Mouse (Mus musculus) liver, embryonic 16.5 days (tissue): ENCODE data around the gene Tlr9. TPM values are rescaled to one million over a fixed set of nuclear protein-coding genes. Genes with fewer than 3 reads are reported as not detected.

ENCODE experiments used
- ATAC-seq: fragments of 200-750 bp; cut with Nextera tagmentation; 2 replicates; pipeline ENCODE4 v1.8.0; 2017; ENCODE audit warnings: low read depth, mild to moderate bottlenecking, moderate number of reproducible peaks, moderate library complexity
- H3K27ac ChIP-seq: fragments of 300-500 bp; sonication (generic); 2 replicates; pipeline ENCODE4 v1.5.1; 2014; ENCODE audit warnings: mild to moderate bottlenecking, low read length
- H3K27me3 ChIP-seq: fragments of 300-500 bp; sonication (generic); 2 replicates; pipeline ENCODE4 v1.6.1; 2014; ENCODE audit warnings: low read depth, low read length, mixed read lengths; ENCODE audit not compliant: control insufficient read depth, insufficient read depth
- H3K36me3 ChIP-seq: fragments of 300-500 bp; sonication (generic); 2 replicates; pipeline ENCODE4 v1.6.1; 2014; ENCODE audit warnings: mild to moderate bottlenecking; ENCODE audit not compliant: control insufficient read depth, insufficient read depth
- H3K4me1 ChIP-seq: fragments of 300-500 bp; sonication (generic); 2 replicates; pipeline ENCODE4 v1.6.1; 2014; ENCODE audit warnings: low read depth, low read length, mixed read lengths; ENCODE audit not compliant: control insufficient read depth
- H3K4me2 ChIP-seq: fragments of 300-500 bp; sonication (generic); 2 replicates; pipeline ENCODE4 v1.6.1; 2014; ENCODE audit warnings: low read depth, low read length, mixed read lengths
- H3K4me3 ChIP-seq: fragments of 300-500 bp; sonication (generic); 2 replicates; pipeline ENCODE4 v1.5.1; 2014; ENCODE audit warnings: low read depth, mild to moderate bottlenecking, low read length
- H3K9ac ChIP-seq: fragments of 300-500 bp; sonication (generic); 2 replicates; pipeline ENCODE4 v1.6.1; 2014; ENCODE audit warnings: low read depth, low read length
- H3K9me3 ChIP-seq: fragments of 300-500 bp; sonication (generic); replicated peaks from 2 replicates; pipeline ENCODE4 v1.6.1; 2016; ENCODE audit warnings: low read length; ENCODE audit not compliant: control insufficient read depth
- WGBS: fragments of 180-500 bp; shearing (Covaris S2); extraction: QIAGEN DNeasy Blood & Tissue Kit; methylation state at CpG from one replicate; pipeline ENCODE4 v1.1.7; 2014; ENCODE audit not compliant: insufficient replicate concordance; 5-methylcytosine and 5-hydroxymethylcytosine counted together
- polyA plus RNA-seq: library from polyadenylated mRNA; unstranded; fragments of >200 nt; fragmentation: Nextera tagmentation; extraction: Ambion mirVana; gene quantifications from 2 replicates; pipeline ENCODE4 v1.2.1, GENCODE M21; 2015

Tlr9 gene
- polyA plus RNA-seq, 1 experiment from 2014 or later: 0.05 TPM

DNA sequence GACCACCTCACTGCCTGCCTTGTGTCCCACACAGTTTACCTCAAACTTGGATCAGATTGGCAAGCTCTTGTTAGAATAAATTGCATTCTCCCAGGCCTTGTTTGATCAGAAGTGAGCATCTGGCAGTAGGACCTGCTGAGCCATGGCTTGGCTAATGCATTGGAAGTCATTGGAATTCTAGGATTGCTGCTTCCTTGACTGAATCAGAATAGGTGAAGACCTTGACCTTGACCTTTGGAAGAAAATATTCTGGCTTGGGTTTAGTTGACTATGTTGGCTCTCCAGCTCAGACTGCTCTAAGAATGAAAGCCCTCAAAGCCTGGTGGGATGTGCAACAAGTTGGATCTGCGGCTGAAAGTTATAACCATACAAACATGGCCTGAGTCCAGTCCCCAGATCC lies 31.0 kb upstream of the Tlr9 start:
- H3K9ac ChIP-seq: no peak overlapping the region
- peaks cover 39% of the 10 kb centered on the region for H3K36me3 ChIP-seq
- H3K4me3 ChIP-seq: no peak overlapping the region
- no peaks in the 10 kb centered on the region for H3K4me1 ChIP-seq
- no peaks in the 10 kb centered on the region for H3K9me3 ChIP-seq
- H3K4me2 ChIP-seq: no peak overlapping the region
- no peaks in the 10 kb centered on the region for H3K27me3 ChIP-seq
- WGBS: 92% methylated on average over 1 of the region's 1 CpGs
- H3K27ac ChIP-seq: no peak overlapping the region
- no peak for ATAC-seq

DNA sequence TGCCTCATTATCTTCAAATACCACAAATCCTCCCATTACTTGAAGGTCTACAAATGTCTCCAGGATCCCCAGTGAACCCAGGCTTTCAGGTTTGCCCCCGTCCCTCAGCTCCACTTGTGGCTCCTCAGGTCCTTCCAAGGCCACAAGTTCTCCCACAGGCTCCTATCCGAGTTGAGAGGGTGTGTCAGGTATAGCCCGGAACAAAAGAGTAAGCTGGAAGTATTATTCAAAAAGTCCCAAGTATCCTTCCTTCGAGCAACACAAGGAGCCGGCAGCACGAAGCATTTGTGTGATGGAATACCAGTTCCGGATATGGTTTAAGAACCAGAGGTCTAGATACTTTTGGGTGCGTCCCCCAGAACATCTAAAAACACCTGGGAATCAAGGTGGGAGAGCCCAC lies 30.4 kb upstream of the Tlr9 start:
- 88% methylated on average over 8 of the region's 8 CpGs for WGBS
- no peaks in the 10 kb centered on the region for H3K27me3 ChIP-seq
- H3K9me3 ChIP-seq: no peaks in the 10 kb centered on the region
- H3K4me1 ChIP-seq: no peaks in the 10 kb centered on the region
- no peak overlapping the region for H3K9ac ChIP-seq
- no peak overlapping the region for H3K27ac ChIP-seq
- peaks cover 34% of the 10 kb centered on the region for H3K36me3 ChIP-seq
- no peak for ATAC-seq
- no peak overlapping the region for H3K4me3 ChIP-seq
- no peak overlapping the region for H3K4me2 ChIP-seq

DNA sequence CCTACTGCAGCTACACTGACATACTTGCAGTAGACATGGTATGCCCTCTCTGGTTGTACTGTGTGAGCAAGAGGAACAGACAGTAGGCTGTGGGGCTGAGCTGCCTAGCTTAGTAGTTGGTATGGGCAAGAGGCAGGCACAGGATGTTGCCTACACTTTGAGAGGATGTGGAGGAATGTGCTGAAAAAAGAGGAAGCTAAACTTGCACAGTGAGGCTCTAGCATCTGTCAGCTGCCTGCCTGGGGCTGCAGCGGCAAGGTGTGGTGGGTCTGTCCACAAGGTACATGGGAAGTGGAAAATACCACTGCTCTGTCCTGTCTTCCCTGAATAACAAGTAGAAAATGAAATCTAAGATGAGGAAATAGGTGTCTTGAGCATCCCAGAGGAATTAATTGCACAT lies 29.4 kb upstream of the Tlr9 start:
- H3K27ac ChIP-seq: no peak overlapping the region

DNA sequence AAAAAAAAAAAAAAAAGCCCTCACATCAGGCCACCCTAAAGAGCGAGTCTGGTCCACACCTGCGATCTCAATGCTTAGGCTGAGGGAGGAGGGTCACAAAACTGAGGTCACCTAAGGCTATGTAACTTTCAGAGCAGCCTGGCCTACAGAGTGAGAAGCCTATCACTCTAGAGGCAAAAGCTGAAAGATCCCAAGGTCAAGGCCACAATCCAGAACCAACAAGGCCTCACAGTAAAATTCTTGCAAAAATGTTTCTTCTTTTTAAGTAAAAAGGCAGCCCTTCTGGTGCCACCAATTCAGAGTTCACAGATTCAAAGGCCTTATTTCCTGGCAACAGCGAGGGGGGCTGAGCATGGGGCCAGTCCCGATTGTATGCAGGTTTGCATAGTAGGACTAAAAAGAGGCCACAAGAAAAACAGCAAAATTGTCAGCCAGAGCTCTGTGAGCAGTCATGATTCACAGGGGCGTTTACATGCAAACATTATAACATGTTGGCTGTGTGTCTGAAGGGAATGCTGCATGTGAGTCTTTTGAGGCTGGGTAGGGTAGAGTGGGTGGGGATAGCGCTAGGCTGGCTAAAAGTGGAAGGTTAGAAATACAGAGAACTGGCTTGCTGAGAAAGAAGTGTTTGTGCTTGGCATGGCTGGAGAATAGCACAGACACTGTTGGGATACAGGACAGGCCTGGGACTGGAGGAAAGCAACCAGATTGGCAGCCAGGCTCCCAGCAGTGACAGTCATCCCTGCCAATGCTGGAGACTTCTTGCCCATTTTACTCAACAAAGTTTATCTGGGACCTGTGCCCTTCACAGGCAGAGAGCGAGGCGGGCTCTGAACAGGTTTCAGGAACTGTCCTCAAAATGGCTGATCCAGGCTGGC lies 28.2 kb upstream of the Tlr9 start:
- peaks cover 20% of the 10 kb centered on the region for H3K36me3 ChIP-seq
- H3K4me1 ChIP-seq: peaks cover 2% of the 10 kb centered on the region; the same call in 1 of the 2 replicates
- 79% methylated on average over 8 of the region's 8 CpGs for WGBS
- H3K4me3 ChIP-seq: no peak overlapping the region
- H3K4me2 ChIP-seq: no peak overlapping the region
- H3K27ac ChIP-seq: no peak overlapping the region
- no peaks in the 10 kb centered on the region for H3K9me3 ChIP-seq
- ATAC-seq: no peak
- no peaks in the 10 kb centered on the region for H3K27me3 ChIP-seq
- H3K9ac ChIP-seq: no peak overlapping the region

More for the DNA sequence above, 29.4 kb upstream of the Tlr9 start:
- WGBS: 19% methylated on average over 1 of the region's 1 CpGs
- Histone ChIP-seq H3K9me3 (no peaks in the 10 kb centered on the region), H3K4me3 (no peak overlapping the region), H3K4me1 (no peaks in the 10 kb centered on the region), H3K27me3 (no peaks in the 10 kb centered on the region), H3K9ac (no peak overlapping the region), H3K36me3 (peaks cover 30% of the 10 kb centered on the region), H3K4me2 (no peak overlapping the region)
- ATAC-seq: peak; percentile 5; the same call in 1 of the 2 replicates

DNA sequence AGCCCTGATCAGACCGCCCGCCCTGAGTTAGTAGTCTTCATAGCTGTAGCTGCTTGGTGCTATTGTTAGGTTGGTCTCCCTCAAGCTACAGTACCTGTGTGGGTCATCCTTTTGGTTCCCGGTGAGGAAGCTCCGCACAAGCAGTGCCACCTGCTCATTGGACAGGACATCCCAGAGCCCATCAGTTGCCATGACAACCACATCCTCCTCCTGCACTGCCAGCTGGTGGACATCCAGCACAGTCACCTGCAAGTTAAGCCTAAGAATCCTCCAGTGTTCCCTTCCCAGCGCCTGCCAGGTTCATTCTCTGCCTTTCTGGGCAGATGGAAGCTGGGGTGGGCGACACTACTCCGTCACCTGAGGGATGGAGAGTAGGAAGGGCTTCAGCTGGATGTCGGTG lies 26.7 kb upstream of the Tlr9 start:
- ATAC-seq: no peak
- Histone ChIP-seq H3K4me2 (no peak overlapping the region), H3K27me3 (no peaks in the 10 kb centered on the region), H3K4me3 (no peak overlapping the region), H3K4me1 (peaks cover 2% of the 10 kb centered on the region; the same call in 1 of the 2 replicates), H3K9ac (no peak overlapping the region), H3K27ac (no peak overlapping the region), H3K36me3 (peaks cover 10% of the 10 kb centered on the region), H3K9me3 (no peaks in the 10 kb centered on the region)
- 82% methylated on average over 8 of the region's 8 CpGs for WGBS

DNA sequence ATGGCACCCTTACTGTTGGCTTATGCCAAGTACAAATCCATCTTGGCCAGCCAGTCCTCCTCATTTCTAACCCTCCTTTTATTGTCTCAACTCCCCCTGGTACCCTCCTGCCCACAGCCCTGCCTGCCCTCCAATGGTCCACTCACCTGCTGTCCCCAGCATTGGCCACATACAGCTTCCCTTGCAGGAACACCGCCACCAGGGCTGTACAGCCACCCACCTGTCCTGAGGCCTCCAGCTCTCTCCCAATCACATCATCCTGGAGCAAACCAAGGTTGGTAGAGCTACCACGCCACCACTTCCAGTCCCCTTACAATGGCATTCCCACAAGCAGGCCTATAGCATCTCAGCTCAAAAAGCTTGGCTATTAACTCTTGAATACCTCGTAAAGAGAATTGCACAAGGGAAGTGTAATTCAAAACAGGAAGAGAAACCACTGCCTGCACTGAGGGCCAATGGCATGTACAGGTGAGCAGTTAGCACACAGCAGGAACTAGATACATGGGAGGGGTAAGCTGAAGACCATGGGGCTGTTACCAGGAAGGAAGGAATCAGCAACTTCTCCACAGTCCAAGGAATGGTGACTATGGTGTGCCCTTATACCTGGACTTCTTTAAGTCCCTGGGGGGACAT lies 25.2 kb upstream of the Tlr9 start:
- H3K9me3 ChIP-seq: no peaks in the 10 kb centered on the region
- no peak overlapping the region for H3K9ac ChIP-seq
- no peaks in the 10 kb centered on the region for H3K36me3 ChIP-seq
- no peak overlapping the region for H3K27ac ChIP-seq
- H3K4me2 ChIP-seq: no peak overlapping the region
- H3K4me1 ChIP-seq: peaks cover 4% of the 10 kb centered on the region; the same call in 1 of the 2 replicates
- no peak for ATAC-seq
- no peaks in the 10 kb centered on the region for H3K27me3 ChIP-seq
- 65% methylated on average over 3 of the region's 3 CpGs for WGBS
- H3K4me3 ChIP-seq: no peak overlapping the region

DNA sequence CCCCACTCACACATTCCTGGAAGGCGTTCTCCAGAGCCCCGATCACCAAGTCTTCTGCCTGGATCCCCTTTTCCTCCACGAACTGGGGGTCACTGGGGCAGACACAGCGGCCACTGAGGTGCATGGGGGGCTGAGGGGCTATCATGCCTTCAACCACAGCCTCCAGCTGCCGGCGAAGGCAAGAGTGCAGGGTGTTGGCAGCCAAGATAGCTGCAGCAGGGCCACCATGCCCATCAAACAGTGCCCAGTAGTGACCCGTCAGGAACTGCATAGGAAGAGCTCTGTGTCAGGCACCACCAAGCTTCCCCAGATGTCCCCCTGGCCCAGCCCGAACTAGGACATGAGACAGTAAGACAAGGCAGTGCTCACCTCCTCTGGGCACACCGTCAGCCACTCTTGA lies 24.7 kb upstream of the Tlr9 start:
- no peaks in the 10 kb centered on the region for H3K36me3 ChIP-seq
- ATAC-seq: no peak
- no peak overlapping the region for H3K27ac ChIP-seq
- H3K27me3 ChIP-seq: no peaks in the 10 kb centered on the region
- no peaks in the 10 kb centered on the region for H3K9me3 ChIP-seq
- no peak overlapping the region; the same call in 1 of the 2 replicates for H3K4me2 ChIP-seq
- H3K4me1 ChIP-seq: peaks cover 7% of the 10 kb centered on the region; the same call in 1 of the 2 replicates
- H3K9ac ChIP-seq: no peak overlapping the region
- 75% methylated on average over 9 of the region's 9 CpGs for WGBS
- H3K4me3 ChIP-seq: no peak overlapping the region

DNA sequence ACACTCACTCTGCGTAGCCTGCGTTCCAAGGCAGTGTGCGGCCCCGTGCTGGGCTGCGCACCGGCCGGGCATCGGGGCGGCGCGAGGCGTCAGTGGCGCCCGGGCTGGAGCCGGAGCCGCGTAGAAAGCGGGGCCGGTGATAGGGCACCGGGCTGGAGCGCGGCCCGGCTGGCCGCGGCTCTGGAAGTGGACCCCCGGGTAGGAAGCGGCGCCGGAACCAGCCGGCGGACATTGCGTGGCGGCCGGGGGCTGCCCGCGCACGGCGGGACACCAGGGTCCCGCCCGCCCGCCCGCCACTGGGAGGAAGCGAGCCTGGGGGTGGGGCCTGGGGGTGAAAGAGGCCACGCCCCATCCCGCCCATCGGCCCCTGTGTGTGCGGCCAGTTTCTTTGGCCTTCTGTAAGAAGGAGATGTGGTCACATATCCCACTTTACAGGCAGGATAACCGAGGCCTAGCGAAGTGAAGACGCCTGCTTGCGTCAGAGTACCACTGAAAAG lies 23.4 kb upstream of the Tlr9 start:
- H3K4me1 ChIP-seq: peaks cover 16% of the 10 kb centered on the region
- H3K27me3 ChIP-seq: no peaks in the 10 kb centered on the region
- peak; percentile 61 for ATAC-seq
- peak overlapping the region; percentile 75 for H3K4me2 ChIP-seq
- H3K9me3 ChIP-seq: no peaks in the 10 kb centered on the region
- H3K9ac ChIP-seq: peak overlapping the region; percentile 68
- no peaks in the 10 kb centered on the region for H3K36me3 ChIP-seq
- peak overlapping the region; percentile 69 for H3K4me3 ChIP-seq
- under 1% methylated on average over 42 of the region's 51 CpGs for WGBS
- peak overlapping the region; percentile 36 for H3K27ac ChIP-seq
